Mouse (Mus musculus) embryonic facial prominence, embryonic 10.5 days (tissue): ENCODE measurements around the gene Panx2. TPM values are rescaled to one million over a fixed set of nuclear protein-coding genes. Genes with fewer than 3 reads are reported as not detected.

Source experiments
- DNase-seq: peaks from one replicate; pipeline ENCODE4 v3.0.0-alpha.2; 2017; ENCODE audit warnings: low spot score
- H3K27ac ChIP-seq: fragments of 300-500 bp; sonication (generic); replicated peaks from 2 replicates; pipeline ENCODE4 v1.5.1; 2016; ENCODE audit warnings: mild to moderate bottlenecking
- H3K27me3 ChIP-seq: fragments of 300-500 bp; sonication (generic); replicated peaks from 2 replicates; pipeline ENCODE4 v1.6.1; 2016; ENCODE audit warnings: low read depth, mild to moderate bottlenecking; ENCODE audit not compliant: poor library complexity, severe bottlenecking
- H3K36me3 ChIP-seq: fragments of 300-500 bp; sonication (generic); replicated peaks from 2 replicates; pipeline ENCODE4 v1.6.1; 2016; ENCODE audit warnings: mild to moderate bottlenecking, moderate library complexity
- H3K4me1 ChIP-seq: fragments of 300-500 bp; sonication (generic); 2 replicates; pipeline ENCODE4 v1.6.1; 2016
- H3K4me3 ChIP-seq: fragments of 300-500 bp; sonication (generic); 2 replicates; pipeline ENCODE4 v1.5.1; 2016; ENCODE audit warnings: mild to moderate bottlenecking, moderate library complexity
- H3K9me3 ChIP-seq: fragments of 300-500 bp; sonication (generic); 2 replicates; pipeline ENCODE4 v1.6.1; 2016; ENCODE audit warnings: mild to moderate bottlenecking
- WGBS: fragments of 180-500 bp; shearing (Covaris S2); methylation state at CpG from one replicate; pipeline ENCODE4 v1.1.7; 2016; 5-methylcytosine and 5-hydroxymethylcytosine counted together
- polyA plus RNA-seq: library from polyadenylated mRNA; unstranded; fragments of >200 nt; fragmentation: Nextera tagmentation; extraction: Ambion mirVana; gene quantifications from 2 replicates; pipeline ENCODE4 v1.2.1, GENCODE M21; 2016

The Panx2 gene
- 0.21 and 0.50 TPM in 2 replicates for polyA plus RNA-seq

- peak within 1 kb of the TSS; percentile 71 for H3K27ac ChIP-seq
- no peaks in the 10 kb centered on the region for H3K9me3 ChIP-seq
Measured at GRCm38 (mm10) chr15:89059161-89059931, at the start of gene Panx2. TSS of gene Panx2 (plus strand) at chr15:89059734.

GRCm38 (mm10) chr15:89016722-89017121 is 42.8 kb upstream of the Panx2 start:
- WGBS, result 90% methylated on average over 3 of the region's 3 CpGs
- Histone ChIP-seq H3K4me1 (no peaks in the 10 kb centered on the region), H3K9me3 (no peaks in the 10 kb centered on the region), H3K36me3 (no peaks in the 10 kb centered on the region), H3K27me3 (no peaks in the 10 kb centered on the region), H3K4me3 (no peak overlapping the region), H3K27ac (no peak overlapping the region)
- no peak for DNase-seq

More at GRCm38 (mm10) chr15:89059161-89059931, at the start of gene Panx2:
- H3K36me3 ChIP-seq, result no peaks in the 10 kb centered on the region
- 1% methylated on average over 57 of the region's 57 CpGs for WGBS
- peaks cover 13% of the 10 kb centered on the region for H3K4me1 ChIP-seq
- peaks cover 88% of the 10 kb centered on the region for H3K27me3 ChIP-seq
- peak; percentile 50 for DNase-seq
- H3K4me3 ChIP-seq, result peak within 1 kb of the TSS; percentile 73

GRCm38 (mm10) chr15:89020085-89020484 is 39.4 kb upstream of the Panx2 start:
- Histone ChIP-seq H3K27ac (no peak overlapping the region), H3K4me1 (no peaks in the 10 kb centered on the region), H3K27me3 (no peaks in the 10 kb centered on the region), H3K9me3 (no peaks in the 10 kb centered on the region), H3K4me3 (no peak overlapping the region), H3K36me3 (no peaks in the 10 kb centered on the region)
- DNase-seq, result no peak
- 80% methylated on average over 7 of the region's 7 CpGs for WGBS

- H3K27me3 ChIP-seq, result no peaks in the 10 kb centered on the region
Measured at GRCm38 (mm10) chr15:89020492-89020891, 39.0 kb upstream of the Panx2 start.

GRCm38 (mm10) chr15:89044381-89044780 is 15.2 kb upstream of the Panx2 start:
- Histone ChIP-seq H3K27me3 (no peaks in the 10 kb centered on the region), H3K4me1 (no peaks in the 10 kb centered on the region), H3K4me3 (no peak overlapping the region), H3K9me3 (peaks cover 9% of the 10 kb centered on the region; the same call in 1 of the 2 replicates), H3K27ac (no peak overlapping the region), H3K36me3 (no peaks in the 10 kb centered on the region)
- no peak for DNase-seq
- 77% methylated on average over 5 of the region's 5 CpGs for WGBS

More at GRCm38 (mm10) chr15:89020492-89020891, 39.0 kb upstream of the Panx2 start:
- Histone ChIP-seq H3K4me3 (no peak overlapping the region), H3K27ac (no peak overlapping the region), H3K4me1 (no peaks in the 10 kb centered on the region), H3K36me3 (no peaks in the 10 kb centered on the region), H3K9me3 (no peaks in the 10 kb centered on the region)
- no peak for DNase-seq
- 85% methylated on average over 7 of the region's 7 CpGs for WGBS

- no peak for DNase-seq
- Histone ChIP-seq H3K4me3 (no peak overlapping the region), H3K9me3 (peaks cover 9% of the 10 kb centered on the region; the same call in 1 of the 2 replicates), H3K36me3 (no peaks in the 10 kb centered on the region), H3K27ac (no peak overlapping the region), H3K27me3 (no peaks in the 10 kb centered on the region), H3K4me1 (no peaks in the 10 kb centered on the region)
- WGBS, result 72% methylated on average over 4 of the region's 4 CpGs
Measured at GRCm38 (mm10) chr15:89046356-89046755, 13.2 kb upstream of the Panx2 start.

GRCm38 (mm10) chr15:89054666-89055065 is 4.9 kb upstream of the Panx2 start:
- no peak for DNase-seq
- H3K9me3 ChIP-seq, result 0 out of 2 replicates have a peak, but pooled peaks cover 2% of the 10 kb centered on the region
- H3K27me3 ChIP-seq, result peaks cover 41% of the 10 kb centered on the region
- WGBS, result 90% methylated on average over 7 of the region's 7 CpGs
- peaks cover 5% of the 10 kb centered on the region for H3K4me1 ChIP-seq
- no peak overlapping the region for H3K4me3 ChIP-seq
- H3K36me3 ChIP-seq, result no peaks in the 10 kb centered on the region
- H3K27ac ChIP-seq, result no peak overlapping the region

GRCm38 (mm10) chr15:89058736-89059135 is 798 bp upstream of the Panx2 start:
- H3K27ac ChIP-seq, result no peak overlapping the region
- H3K9me3 ChIP-seq, result no peaks in the 10 kb centered on the region
- 32% methylated on average over 6 of the region's 6 CpGs for WGBS
- H3K4me3 ChIP-seq, result peak overlapping the region; percentile 73
- peaks cover 13% of the 10 kb centered on the region for H3K4me1 ChIP-seq
- peaks cover 81% of the 10 kb centered on the region for H3K27me3 ChIP-seq
- no peak for DNase-seq
- H3K36me3 ChIP-seq, result no peaks in the 10 kb centered on the region

GRCm38 (mm10) chr15:89060032-89060681 is 623 bp downstream of the Panx2 start:
- peak overlapping the region; percentile 73 for H3K4me3 ChIP-seq
- peak overlapping the region; percentile 71 for H3K27ac ChIP-seq
- H3K27me3 ChIP-seq, result peaks cover 95% of the 10 kb centered on the region
- no peaks in the 10 kb centered on the region for H3K9me3 ChIP-seq
- peak; percentile 70 for DNase-seq
- peaks cover 13% of the 10 kb centered on the region for H3K4me1 ChIP-seq
- WGBS, result 2% methylated on average over 48 of the region's 48 CpGs
- no peaks in the 10 kb centered on the region for H3K36me3 ChIP-seq

GRCm38 (mm10) chr15:89060811-89061460 is 1.4 kb downstream of the Panx2 start:
- 83% methylated on average over 12 of the region's 12 CpGs for WGBS
- H3K27me3 ChIP-seq, result peaks cover 98% of the 10 kb centered on the region
- no peak for DNase-seq
- H3K4me3 ChIP-seq, result peak overlapping the region; percentile 73; the same call in 1 of the 2 replicates
- H3K4me1 ChIP-seq, result peaks cover 13% of the 10 kb centered on the region
- no peaks in the 10 kb centered on the region for H3K36me3 ChIP-seq
- H3K27ac ChIP-seq, result no peak overlapping the region
- no peaks in the 10 kb centered on the region for H3K9me3 ChIP-seq

GRCm38 (mm10) chr15:89061761-89062517 is 2.4 kb downstream of the Panx2 start:
- Histone ChIP-seq H3K9me3 (no peaks in the 10 kb centered on the region), H3K4me3 (no peak overlapping the region), H3K27ac (no peak overlapping the region), H3K4me1 (peaks cover 13% of the 10 kb centered on the region), H3K36me3 (no peaks in the 10 kb centered on the region), H3K27me3 (peaks cover 99% of the 10 kb centered on the region)
- no peak for DNase-seq
- 83% methylated on average over 6 of the region's 6 CpGs for WGBS

GRCm38 (mm10) chr15:89062518-89062910 is 3.0 kb downstream of the Panx2 start:
- DNase-seq, result no peak

More at GRCm38 (mm10) chr15:89062518-89062910, 3.0 kb downstream of the Panx2 start:
- WGBS, result 88% methylated on average over 5 of the region's 5 CpGs
- Histone ChIP-seq H3K4me1 (peaks cover 16% of the 10 kb centered on the region), H3K4me3 (no peak overlapping the region), H3K9me3 (no peaks in the 10 kb centered on the region), H3K27ac (no peak overlapping the region), H3K27me3 (peaks cover 99% of the 10 kb centered on the region), H3K36me3 (no peaks in the 10 kb centered on the region)
